Mouse (Mus musculus): ENCODE measurements at regions not wholly inside any gene's neighbourhood (a gene's known extent, or its start where the extent isn't known, plus 50 kb on each side); places are given as distances from the start of the nearest gene placed in this dataset.

GRCm38 (mm10) chr19:16075512-16076086 is 57.0 kb upstream of the Gnaq start:
- H3K27me3 ChIP-seq (replicated peaks; ENCODE audit: low read depth, poor library complexity, severe bottlenecking) = no peaks in the 10 kb centered on the region
- H3K27ac ChIP-seq (replicated peaks) = no peak overlapping the region
- WGBS = 69% methylated on average over 2 of the region's 2 CpGs

GRCm38 (mm10) chr19:16075026-16075425 is 57.6 kb upstream of the Gnaq start:
- H3K4me1 ChIP-seq = no peaks in the 10 kb centered on the region
- no peak for DNase-seq (ENCODE audit: low spot score)

More at GRCm38 (mm10) chr19:16075512-16076086, 57.0 kb upstream of the Gnaq start:
- Histone ChIP-seq H3K9me3 (peaks cover 7% of the 10 kb centered on the region; the same call in 1 of the 2 replicates), H3K36me3 (replicated peaks) (no peaks in the 10 kb centered on the region), H3K4me3 (no peak overlapping the region), H3K4me1 (no peaks in the 10 kb centered on the region)
- no peak for DNase-seq (ENCODE audit: low spot score)

GRCm38 (mm10) chr19:16067314-16067713 is 65.3 kb upstream of the Gnaq start:
- H3K27ac ChIP-seq (replicated peaks) = no peak overlapping the region
- 79% methylated on average over 6 of the region's 6 CpGs for WGBS
- no peaks in the 10 kb centered on the region for H3K36me3 ChIP-seq (replicated peaks)
- no peak overlapping the region for H3K4me3 ChIP-seq
- peaks cover 4% of the 10 kb centered on the region; the same call in 1 of the 2 replicates for H3K4me1 ChIP-seq
- DNase-seq (ENCODE audit: low spot score) = no peak
- H3K27me3 ChIP-seq (replicated peaks; ENCODE audit: low read depth, poor library complexity, severe bottlenecking) = peaks cover 4% of the 10 kb centered on the region
- H3K9me3 ChIP-seq = no peaks in the 10 kb centered on the region

More at GRCm38 (mm10) chr19:16075026-16075425, 57.6 kb upstream of the Gnaq start:
- H3K36me3 ChIP-seq (replicated peaks) = no peaks in the 10 kb centered on the region
- H3K27me3 ChIP-seq (replicated peaks; ENCODE audit: low read depth, poor library complexity, severe bottlenecking) = no peaks in the 10 kb centered on the region
- H3K4me3 ChIP-seq = no peak overlapping the region
- no peak overlapping the region for H3K27ac ChIP-seq (replicated peaks)
- WGBS = 89% methylated on average over 1 of the region's 1 CpGs
- H3K9me3 ChIP-seq = peaks cover 2% of the 10 kb centered on the region; the same call in 1 of the 2 replicates

- Histone ChIP-seq H3K27ac (replicated peaks) (no peak overlapping the region), H3K4me1 (peaks cover 4% of the 10 kb centered on the region; the same call in 1 of the 2 replicates), H3K36me3 (replicated peaks) (no peaks in the 10 kb centered on the region), H3K27me3 (replicated peaks; ENCODE audit: low read depth, poor library complexity, severe bottlenecking) (peaks cover 4% of the 10 kb centered on the region), H3K9me3 (no peaks in the 10 kb centered on the region), H3K4me3 (no peak overlapping the region)
- DNase-seq (ENCODE audit: low spot score) = no peak
- WGBS = 92% methylated on average over 3 of the region's 3 CpGs
These were observed 67.7 kb upstream of the Gnaq start for GRCm38 (mm10) chr19:16064911-16065310.

- H3K27ac ChIP-seq (replicated peaks) = peak overlapping the region; percentile 77
- no peaks in the 10 kb centered on the region for H3K9me3 ChIP-seq
- H3K4me1 ChIP-seq = peaks cover 4% of the 10 kb centered on the region; the same call in 1 of the 2 replicates
- DNase-seq (ENCODE audit: low spot score) = peak; percentile 75
- H3K27me3 ChIP-seq (replicated peaks; ENCODE audit: low read depth, poor library complexity, severe bottlenecking) = peaks cover 4% of the 10 kb centered on the region
- peak overlapping the region; percentile 41 for H3K4me3 ChIP-seq
- no peaks in the 10 kb centered on the region for H3K36me3 ChIP-seq (replicated peaks)
- 17% methylated on average over 12 of the region's 12 CpGs for WGBS
These were observed 68.6 kb upstream of the Gnaq start for GRCm38 (mm10) chr19:16063916-16064580.

GRCm38 (mm10) chr19:16063533-16063915 is 69.1 kb upstream of the Gnaq start:
- H3K27ac ChIP-seq (replicated peaks) = no peak overlapping the region
- H3K9me3 ChIP-seq = no peaks in the 10 kb centered on the region
- peaks cover 4% of the 10 kb centered on the region; the same call in 1 of the 2 replicates for H3K4me1 ChIP-seq
- no peaks in the 10 kb centered on the region for H3K36me3 ChIP-seq (replicated peaks)
- peaks cover 4% of the 10 kb centered on the region for H3K27me3 ChIP-seq (replicated peaks; ENCODE audit: low read depth, poor library complexity, severe bottlenecking)
- no peak overlapping the region for H3K4me3 ChIP-seq
- 62% methylated on average over 8 of the region's 8 CpGs for WGBS
- no peak for DNase-seq (ENCODE audit: low spot score)

GRCm38 (mm10) chr19:16061821-16062220 is 70.8 kb upstream of the Gnaq start:
- Histone ChIP-seq H3K4me3 (no peak overlapping the region), H3K36me3 (replicated peaks) (no peaks in the 10 kb centered on the region), H3K27ac (replicated peaks) (no peak overlapping the region), H3K4me1 (peaks cover 4% of the 10 kb centered on the region; the same call in 1 of the 2 replicates), H3K9me3 (no peaks in the 10 kb centered on the region), H3K27me3 (replicated peaks; ENCODE audit: low read depth, poor library complexity, severe bottlenecking) (peaks cover 4% of the 10 kb centered on the region)
- WGBS = 86% methylated on average over 11 of the region's 11 CpGs
- no peak for DNase-seq (ENCODE audit: low spot score)

GRCm38 (mm10) chr19:16059026-16059425 is 73.6 kb upstream of the Gnaq start:
- Histone ChIP-seq H3K9me3 (no peaks in the 10 kb centered on the region), H3K27me3 (replicated peaks; ENCODE audit: low read depth, poor library complexity, severe bottlenecking) (no peaks in the 10 kb centered on the region), H3K27ac (replicated peaks) (no peak overlapping the region), H3K36me3 (replicated peaks) (no peaks in the 10 kb centered on the region), H3K4me3 (no peak overlapping the region), H3K4me1 (peaks cover under 1% of the 10 kb centered on the region; the same call in 1 of the 2 replicates)
- DNase-seq (ENCODE audit: low spot score) = no peak
- 88% methylated on average over 4 of the region's 4 CpGs for WGBS

- H3K4me3 ChIP-seq = peak overlapping the region; percentile 54
- H3K4me1 ChIP-seq = peaks cover 14% of the 10 kb centered on the region
- DNase-seq (ENCODE audit: low spot score) = peak; percentile 68
- H3K27me3 ChIP-seq (replicated peaks; ENCODE audit: low read depth, poor library complexity, severe bottlenecking) = no peaks in the 10 kb centered on the region
- no peaks in the 10 kb centered on the region for H3K36me3 ChIP-seq (replicated peaks)
- no peaks in the 10 kb centered on the region for H3K9me3 ChIP-seq
- WGBS = 8% methylated on average over 18 of the region's 18 CpGs
- H3K27ac ChIP-seq (replicated peaks) = peak overlapping the region; percentile 75
These were observed 65.6 kb upstream of the Cep78 start for GRCm38 (mm10) chr19:16050220-16051055.

- WGBS = 18% methylated on average over 3 of the region's 3 CpGs
- H3K9me3 ChIP-seq = no peaks in the 10 kb centered on the region
- H3K36me3 ChIP-seq (replicated peaks) = no peaks in the 10 kb centered on the region
- peaks cover 14% of the 10 kb centered on the region for H3K4me1 ChIP-seq
- H3K27me3 ChIP-seq (replicated peaks; ENCODE audit: low read depth, poor library complexity, severe bottlenecking) = no peaks in the 10 kb centered on the region
- no peak overlapping the region for H3K27ac ChIP-seq (replicated peaks)
- DNase-seq (ENCODE audit: low spot score) = no peak
- H3K4me3 ChIP-seq = peak overlapping the region; percentile 54; the same call in 1 of the 2 replicates
These were observed 64.9 kb upstream of the Cep78 start for GRCm38 (mm10) chr19:16049646-16050045.

GRCm38 (mm10) chr19:16046977-16047376 is 62.2 kb upstream of the Cep78 start:
- no peak overlapping the region for H3K27ac ChIP-seq (replicated peaks)
- no peaks in the 10 kb centered on the region for H3K27me3 ChIP-seq (replicated peaks; ENCODE audit: low read depth, poor library complexity, severe bottlenecking)
- no peaks in the 10 kb centered on the region for H3K36me3 ChIP-seq (replicated peaks)
- no peak for DNase-seq (ENCODE audit: low spot score)
- H3K4me3 ChIP-seq = no peak overlapping the region
- H3K4me1 ChIP-seq = peaks cover 14% of the 10 kb centered on the region
- no peaks in the 10 kb centered on the region for H3K9me3 ChIP-seq
- 63% methylated on average over 7 of the region's 7 CpGs for WGBS

- Histone ChIP-seq H3K36me3 (replicated peaks) (no peaks in the 10 kb centered on the region), H3K4me1 (peaks cover 7% of the 10 kb centered on the region), H3K9me3 (no peaks in the 10 kb centered on the region), H3K4me3 (no peak overlapping the region), H3K27me3 (replicated peaks; ENCODE audit: low read depth, poor library complexity, severe bottlenecking) (no peaks in the 10 kb centered on the region), H3K27ac (replicated peaks) (no peak overlapping the region)
- WGBS = 76% methylated on average over 3 of the region's 3 CpGs
- no peak for DNase-seq (ENCODE audit: low spot score)
These were observed 60.5 kb upstream of the Cep78 start for GRCm38 (mm10) chr19:16045261-16045660.
